Mouse (Mus musculus) ovary, postnatal 36 days (tissue): Measurements from ENCODE around the gene Cyba.

Source experiments
- DNase-seq: peaks from one replicate; pipeline ENCODE4 v3.0.0; 2022; ENCODE audit warnings: low spot score, mixed read lengths

Cyba gene

GRCm38 (mm10) chr8:122432443-122433268 is at the start of gene Cyba:
Gene Cyba (minus strand): TSS chr8:122432930.
- DNase-seq: peak; percentile 70

GRCm38 (mm10) chr8:122482448-122482847 is 49.7 kb upstream of the Cyba start:
- no peak for DNase-seq

- DNase-seq: peak; percentile 93
Measured at GRCm38 (mm10) chr8:122475580-122476320, 43.0 kb upstream of the Cyba start, which contains the start of the genes Rnf166 and Ctu2. Gene Rnf166 (minus strand): TSS chr8:122476064. Gene Ctu2 (plus strand): TSS chr8:122476143.

GRCm38 (mm10) chr8:122474951-122475560 is 42.3 kb upstream of the Cyba start:
- DNase-seq: peak; percentile 63

- no peak for DNase-seq
Measured at GRCm38 (mm10) chr8:122473911-122474421, 41.2 kb upstream of the Cyba start.

GRCm38 (mm10) chr8:122470691-122471090 is 38.0 kb upstream of the Cyba start:
- no peak for DNase-seq

GRCm38 (mm10) chr8:122469965-122470364 is 37.2 kb upstream of the Cyba start:
- no peak for DNase-seq

GRCm38 (mm10) chr8:122469407-122469806 is 36.7 kb upstream of the Cyba start:
- no peak for DNase-seq

- DNase-seq: no peak
Measured at GRCm38 (mm10) chr8:122467816-122468215, 35.1 kb upstream of the Cyba start.

GRCm38 (mm10) chr8:122464985-122465384 is 32.3 kb upstream of the Cyba start:
- no peak for DNase-seq

- no peak for DNase-seq
Measured at GRCm38 (mm10) chr8:122463651-122464640, 31.2 kb upstream of the Cyba start.

- DNase-seq: no peak
Measured at GRCm38 (mm10) chr8:122462510-122462909, 29.8 kb upstream of the Cyba start.

GRCm38 (mm10) chr8:122461473-122462148 is 28.9 kb upstream of the Cyba start:
- DNase-seq: no peak

GRCm38 (mm10) chr8:122460524-122461472 is 28.1 kb upstream of the Cyba start, which contains the start of gene Snai3:
Gene Snai3 (minus strand): TSS chr8:122460733.
- peak; percentile 64 for DNase-seq

- no peak for DNase-seq
Measured at GRCm38 (mm10) chr8:122459990-122460389, 27.3 kb upstream of the Cyba start.

GRCm38 (mm10) chr8:122459218-122459900 is 26.6 kb upstream of the Cyba start:
- no peak for DNase-seq

- no peak for DNase-seq
Measured at GRCm38 (mm10) chr8:122457171-122457570, 24.4 kb upstream of the Cyba start.

- DNase-seq: no peak
Measured at GRCm38 (mm10) chr8:122454409-122454808, 21.7 kb upstream of the Cyba start.

- DNase-seq: no peak
Measured at GRCm38 (mm10) chr8:122452154-122452553, 19.4 kb upstream of the Cyba start.
